Mouse (Mus musculus) splenic B cell, adult 2 months (primary cell): ENCODE measurements around the gene Mpp3.

Experiments
- DNase-seq: peaks from one replicate; pipeline ENCODE4 v3.0.0-alpha.2; 2011; ENCODE audit warnings: low read depth, low spot score
- H3K27me3 ChIP-seq: 2 replicates; pipeline ENCODE4 v1.6.1; 2012; ENCODE audit warnings: mild to moderate bottlenecking, low read length, moderate library complexity, mixed read lengths; ENCODE audit not compliant: control insufficient read depth, poor library complexity, insufficient read depth, severe bottlenecking
- H3K36me3 ChIP-seq: 2 replicates; pipeline ENCODE4 v1.6.1; 2012; ENCODE audit warnings: mild to moderate bottlenecking, low read length, moderate library complexity, mixed read lengths; ENCODE audit not compliant: control insufficient read depth, poor library complexity, insufficient read depth, severe bottlenecking

The Mpp3 gene

GRCm38 (mm10) chr11:101968311-101968710 is 60.0 kb downstream of the Mpp3 start:
- DNase-seq, result no peak
- Histone ChIP-seq H3K27me3 (no peaks in the 10 kb centered on the region), H3K36me3 (peaks cover 1% of the 10 kb centered on the region; the same call in 1 of the 2 replicates)

GRCm38 (mm10) chr11:101966965-101967614 is 61.2 kb downstream of the Mpp3 start, which contains the start of gene Sost:
Sost (minus strand) TSS chr11:101967015.
- Histone ChIP-seq H3K36me3 (0 out of 2 replicates have a peak, but pooled peaks cover 1% of the 10 kb centered on the region), H3K27me3 (no peaks in the 10 kb centered on the region)
- DNase-seq, result no peak

- DNase-seq, result peak; percentile 55
- Histone ChIP-seq H3K36me3 (no peaks in the 10 kb centered on the region), H3K27me3 (no peaks in the 10 kb centered on the region)
Observed at GRCm38 (mm10) chr11:101965553-101965952, 62.7 kb downstream of the Mpp3 start.

- Histone ChIP-seq H3K36me3 (no peaks in the 10 kb centered on the region), H3K27me3 (no peaks in the 10 kb centered on the region)
- DNase-seq, result no peak
Observed at GRCm38 (mm10) chr11:101964647-101965046, 63.6 kb downstream of the Mpp3 start.

GRCm38 (mm10) chr11:101963473-101964291 is 64.6 kb downstream of the Mpp3 start:
- peak; percentile 47 for DNase-seq
- no peaks in the 10 kb centered on the region for H3K27me3 ChIP-seq
- no peaks in the 10 kb centered on the region for H3K36me3 ChIP-seq

- Histone ChIP-seq H3K27me3 (no peaks in the 10 kb centered on the region), H3K36me3 (no peaks in the 10 kb centered on the region)
- no peak for DNase-seq
Observed at GRCm38 (mm10) chr11:101963043-101963442, 65.2 kb downstream of the Mpp3 start.

GRCm38 (mm10) chr11:101957476-101957875 is 70.8 kb downstream of the Mpp3 start:
- Histone ChIP-seq H3K36me3 (no peaks in the 10 kb centered on the region), H3K27me3 (no peaks in the 10 kb centered on the region)
- DNase-seq, result no peak

- Histone ChIP-seq H3K36me3 (no peaks in the 10 kb centered on the region), H3K27me3 (no peaks in the 10 kb centered on the region)
- no peak for DNase-seq
Observed at GRCm38 (mm10) chr11:101953441-101953840, 74.8 kb downstream of the Mpp3 start.

- Histone ChIP-seq H3K36me3 (no peaks in the 10 kb centered on the region), H3K27me3 (no peaks in the 10 kb centered on the region)
- peak; percentile 73 for DNase-seq
Observed at GRCm38 (mm10) chr11:101952541-101953341, 75.5 kb downstream of the Mpp3 start.

- DNase-seq, result no peak
- no peaks in the 10 kb centered on the region for H3K27me3 ChIP-seq
- H3K36me3 ChIP-seq, result no peaks in the 10 kb centered on the region
Observed at GRCm38 (mm10) chr11:101950021-101950420, 78.2 kb downstream of the Mpp3 start.
